Mouse (Mus musculus) ovary, postnatal 10 days (tissue): ENCODE measurements around the gene Lrig1.

Source experiments
- DNase-seq: peaks from one replicate; pipeline ENCODE4 v3.0.0; 2022; ENCODE audit warnings: low spot score

Gene Lrig1

GRCm38 (mm10) chr6:94647574-94648430 is 52.2 kb downstream of the Lrig1 start:
- no peak for DNase-seq

DNA sequence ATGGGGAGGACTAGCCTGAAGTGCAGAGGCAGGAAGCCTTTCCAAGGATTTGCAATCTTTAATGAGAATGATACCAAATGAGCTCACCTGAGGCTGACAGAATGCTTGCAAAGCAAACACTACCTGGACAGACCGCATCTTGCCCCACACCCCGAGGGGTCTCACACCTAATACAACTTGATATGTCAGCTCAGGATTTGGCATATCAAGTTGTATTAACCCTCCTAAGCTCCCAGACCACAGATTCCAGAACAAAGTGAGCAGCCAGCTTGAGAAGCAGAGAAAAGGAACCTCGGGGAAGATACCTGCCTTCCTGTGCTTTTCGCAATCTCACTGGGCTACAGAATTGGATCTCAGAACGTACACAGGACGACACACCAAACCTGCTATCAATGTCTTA is 53.1 kb downstream of the Lrig1 start:
- no peak for DNase-seq

DNA sequence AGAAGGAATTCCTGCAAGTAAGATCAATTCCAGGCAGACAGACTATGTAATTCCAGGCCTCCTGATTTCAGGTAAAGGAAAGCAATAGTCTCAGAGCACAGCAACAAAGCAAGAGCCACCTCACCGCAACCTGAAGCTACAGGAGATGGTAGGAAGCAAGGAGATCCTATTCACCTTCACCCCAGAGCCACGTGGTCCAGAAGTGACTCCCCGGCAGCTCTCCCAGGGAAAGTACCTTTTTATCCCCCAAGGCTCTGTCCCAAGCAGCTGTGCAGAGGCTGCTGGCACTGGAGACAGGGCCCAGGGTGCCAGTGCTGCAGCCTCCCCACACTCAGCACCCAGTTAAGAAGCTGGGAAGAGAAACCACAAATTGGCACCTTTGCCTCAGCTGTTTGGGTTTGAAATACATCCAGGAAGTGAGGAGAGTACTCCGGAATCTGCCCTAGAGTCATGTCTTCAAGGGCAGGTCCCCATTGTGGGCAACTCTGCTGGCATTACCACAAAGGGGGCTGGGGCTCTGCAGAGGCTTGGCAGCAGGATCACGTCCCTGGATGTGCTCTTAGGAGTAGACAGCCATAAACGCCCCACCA is 53.6 kb downstream of the Lrig1 start:
- no peak for DNase-seq

DNA sequence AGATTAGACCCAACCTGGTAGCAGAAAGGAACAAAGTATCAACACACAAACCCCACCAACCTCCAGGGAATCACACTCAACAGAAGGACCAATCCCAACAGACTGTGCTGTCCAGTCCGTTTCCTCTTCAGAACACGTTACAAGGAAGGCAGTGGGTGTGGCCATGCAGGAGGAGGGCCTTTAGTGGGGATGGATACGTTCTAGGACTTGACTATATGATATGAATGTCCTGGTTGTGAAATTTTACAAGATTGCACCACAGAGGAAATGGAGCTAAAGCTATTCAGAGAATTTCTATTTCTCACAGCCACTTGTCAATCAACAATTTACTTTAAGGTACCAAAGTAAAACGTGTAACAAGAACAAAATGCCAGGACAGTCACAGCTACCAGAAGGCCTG is 54.2 kb downstream of the Lrig1 start:
- no peak for DNase-seq

DNA sequence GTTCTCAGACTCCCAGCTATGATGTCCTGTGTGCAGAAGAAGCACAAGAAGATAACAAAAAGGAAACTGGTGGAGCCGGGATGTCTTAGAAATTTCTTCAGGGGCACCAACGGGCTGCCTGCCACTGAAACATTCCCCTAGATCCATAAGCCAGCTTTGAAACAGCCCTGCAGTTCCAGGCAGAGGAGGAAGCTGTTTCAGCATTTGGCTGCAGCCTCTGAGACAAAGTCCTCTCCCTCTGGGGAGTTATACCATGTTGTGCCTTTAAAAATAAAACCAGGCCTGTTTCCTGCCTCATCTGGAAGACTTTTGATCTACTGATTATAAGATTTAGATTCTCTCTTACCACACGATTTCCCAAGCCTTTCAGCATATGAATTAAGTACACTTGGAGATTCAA is 55.3 kb downstream of the Lrig1 start:
- no peak for DNase-seq

DNA sequence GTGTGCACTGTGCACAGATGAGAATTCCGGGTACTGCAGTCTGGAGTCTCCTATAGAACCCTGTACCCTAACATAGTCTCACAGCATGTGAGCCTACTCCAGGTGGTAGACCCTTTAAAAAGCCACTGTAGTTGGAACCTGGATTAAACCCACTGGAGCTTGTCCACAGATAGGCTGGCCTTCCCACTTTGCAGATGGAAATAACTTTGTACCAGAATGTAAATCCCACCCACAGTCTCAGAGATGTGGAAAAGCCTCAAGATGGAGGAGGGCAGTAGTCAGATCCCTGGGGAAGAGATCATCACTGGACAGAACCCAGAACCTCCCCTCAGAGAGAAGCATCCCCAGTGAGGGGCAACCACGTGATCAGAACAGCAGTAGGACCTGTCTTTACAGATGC is 56.0 kb downstream of the Lrig1 start:
- DNase-seq: no peak

- no peak for DNase-seq
Observed at GRCm38 (mm10) chr6:94642048-94642447, 57.9 kb downstream of the Lrig1 start.

GRCm38 (mm10) chr6:94640297-94640696 is 59.7 kb downstream of the Lrig1 start:
- no peak for DNase-seq

DNA sequence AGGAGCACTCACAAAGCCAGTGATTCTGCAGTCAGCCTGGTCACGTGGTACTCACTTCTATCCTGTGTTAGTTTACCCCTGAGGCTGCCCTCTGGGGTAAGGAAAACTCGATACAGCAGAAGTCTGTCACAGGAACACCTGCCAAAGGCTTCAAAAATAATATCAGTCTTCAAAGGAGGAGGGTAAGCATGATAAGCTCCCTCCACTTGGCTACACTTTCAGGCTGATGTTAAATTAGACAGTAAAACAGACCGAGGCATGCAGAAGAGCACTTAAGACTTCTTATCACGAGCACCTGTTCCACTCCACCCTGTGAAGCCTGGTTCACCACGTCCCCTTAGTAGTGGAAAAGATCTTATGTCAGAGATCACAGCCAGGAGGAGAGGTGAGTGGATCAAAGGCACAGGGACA is 62.9 kb downstream of the Lrig1 start:
- DNase-seq: no peak

- DNase-seq: no peak
Observed at GRCm38 (mm10) chr6:94635343-94635742, 64.6 kb downstream of the Lrig1 start.

- no peak for DNase-seq
Observed at GRCm38 (mm10) chr6:94634710-94635109, 65.2 kb downstream of the Lrig1 start.

- DNase-seq: no peak
Observed at GRCm38 (mm10) chr6:94634274-94634673, 65.7 kb downstream of the Lrig1 start.

GRCm38 (mm10) chr6:94631779-94632082 is 68.2 kb downstream of the Lrig1 start:
- DNase-seq: no peak

DNA sequence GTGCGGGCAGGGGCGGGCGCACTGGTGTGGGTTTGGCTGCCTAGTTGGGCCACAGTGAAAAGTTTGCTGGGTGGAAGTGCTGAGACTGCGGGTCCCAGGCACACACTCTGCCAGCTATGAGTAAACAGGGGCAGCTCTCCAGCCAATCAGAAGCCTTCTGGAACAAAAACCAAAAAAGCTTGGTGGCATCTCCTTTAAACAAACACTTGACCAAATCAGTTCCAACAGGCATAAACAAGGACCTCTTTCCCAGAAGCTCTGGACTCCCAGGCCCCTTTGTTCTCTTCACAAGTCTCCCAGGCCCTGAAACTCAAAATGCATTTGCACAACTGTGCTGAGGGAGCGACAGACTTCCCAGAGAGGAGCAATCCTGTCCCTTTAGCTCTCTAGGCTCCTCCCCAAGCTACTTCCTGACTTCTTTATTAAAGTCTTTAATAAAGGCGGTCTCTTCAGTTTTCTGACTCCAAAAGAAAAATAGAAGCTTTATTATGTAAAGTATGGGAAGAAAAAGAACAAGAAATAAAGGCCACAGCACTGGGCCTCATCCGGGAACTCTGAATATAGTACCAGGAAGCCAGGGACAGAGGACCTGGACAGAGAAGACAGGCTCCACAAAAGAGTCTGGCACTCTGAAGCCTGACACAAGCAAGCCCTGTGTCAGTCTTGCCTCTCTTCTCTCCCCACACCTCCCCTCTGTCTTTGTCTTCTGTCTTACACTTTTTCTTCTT is 68.7 kb downstream of the Lrig1 start:
- DNase-seq: no peak

DNA sequence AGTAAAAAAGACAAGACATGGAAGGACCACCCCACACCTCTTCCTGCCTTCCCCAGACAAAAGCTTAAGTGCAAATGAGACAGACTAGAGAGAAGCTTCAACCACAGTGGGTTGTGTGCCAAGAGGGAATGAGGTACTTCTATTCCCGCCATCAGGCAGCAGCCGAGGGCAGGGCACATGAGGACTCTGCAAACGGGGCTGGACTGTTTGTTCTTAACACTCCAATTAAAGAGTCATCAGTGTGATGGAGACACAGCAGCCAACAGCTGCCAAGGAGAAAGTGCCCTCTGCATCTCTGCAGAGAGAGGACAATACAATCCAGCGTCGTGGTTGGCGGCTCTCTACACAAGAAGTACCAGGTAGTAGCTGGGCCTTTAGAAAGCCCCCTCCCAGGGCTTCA is 71.2 kb downstream of the Lrig1 start:
- DNase-seq: no peak

DNA sequence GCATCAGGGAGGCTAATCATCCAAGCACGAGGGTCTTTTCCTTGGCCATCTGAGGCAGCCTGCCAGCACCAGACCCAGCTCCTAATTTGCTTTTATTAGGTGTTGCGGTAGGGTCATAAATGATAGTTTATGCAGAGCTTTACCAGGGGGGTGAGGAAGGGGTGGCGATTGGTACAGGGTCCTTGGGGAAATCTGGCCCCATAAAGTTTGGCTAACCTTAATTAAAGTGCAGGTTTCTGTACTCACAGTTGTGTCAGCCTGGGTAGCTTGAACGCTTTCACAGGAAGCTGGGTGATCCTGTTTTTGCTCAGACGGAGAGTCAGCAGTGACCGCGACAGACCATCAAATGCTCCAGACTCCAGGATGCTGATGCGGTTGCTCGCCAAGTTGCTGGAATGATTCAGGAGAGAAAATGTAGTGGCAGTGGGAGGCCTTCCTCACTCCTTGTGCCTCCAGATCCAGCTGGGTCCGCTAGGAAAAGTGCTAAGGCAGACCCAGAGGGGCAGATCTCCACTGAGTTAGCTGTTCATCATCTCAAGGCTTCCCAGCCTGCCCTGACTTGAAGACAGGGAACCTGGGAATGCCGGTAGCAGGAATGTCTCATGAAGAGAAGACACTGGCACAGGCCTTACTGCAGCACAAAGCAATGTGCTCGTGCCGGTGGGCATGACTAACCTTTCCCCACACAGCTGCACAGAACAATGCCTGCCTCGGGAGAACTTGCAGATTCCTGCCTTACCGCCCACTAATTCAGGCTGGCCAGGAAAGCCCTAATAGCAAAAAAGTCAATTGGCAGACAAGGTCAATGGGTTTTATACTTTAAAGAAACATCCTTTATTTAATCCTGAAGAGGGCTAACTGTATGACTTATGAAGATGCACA is 72.0 kb downstream of the Lrig1 start:
- no peak for DNase-seq

DNA sequence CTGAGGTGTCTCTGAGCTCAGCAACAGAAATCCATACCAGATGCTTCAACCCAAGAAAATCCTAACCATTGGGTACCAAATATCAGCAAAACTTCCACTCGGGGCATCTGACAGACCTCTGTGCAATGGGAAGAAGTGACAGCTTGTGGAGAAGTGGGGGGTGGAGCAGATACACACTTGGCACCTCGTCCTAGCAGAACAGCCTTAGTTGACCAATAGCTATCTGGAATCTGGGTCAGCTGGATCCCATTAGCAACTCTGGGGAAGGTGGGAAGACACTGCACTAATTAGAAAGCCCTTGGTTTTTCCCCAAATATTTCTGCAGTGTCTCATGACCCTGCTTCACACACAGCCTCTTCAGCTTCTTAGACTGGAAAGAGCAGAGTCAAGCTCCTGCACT is 73.2 kb downstream of the Lrig1 start:
- DNase-seq: no peak

GRCm38 (mm10) chr6:94625896-94626295 is 74.1 kb downstream of the Lrig1 start:
- DNase-seq: no peak

GRCm38 (mm10) chr6:94624543-94624942 is 75.4 kb downstream of the Lrig1 start:
- no peak for DNase-seq

GRCm38 (mm10) chr6:94622983-94623382 is 77.0 kb downstream of the Lrig1 start:
- no peak for DNase-seq

DNA sequence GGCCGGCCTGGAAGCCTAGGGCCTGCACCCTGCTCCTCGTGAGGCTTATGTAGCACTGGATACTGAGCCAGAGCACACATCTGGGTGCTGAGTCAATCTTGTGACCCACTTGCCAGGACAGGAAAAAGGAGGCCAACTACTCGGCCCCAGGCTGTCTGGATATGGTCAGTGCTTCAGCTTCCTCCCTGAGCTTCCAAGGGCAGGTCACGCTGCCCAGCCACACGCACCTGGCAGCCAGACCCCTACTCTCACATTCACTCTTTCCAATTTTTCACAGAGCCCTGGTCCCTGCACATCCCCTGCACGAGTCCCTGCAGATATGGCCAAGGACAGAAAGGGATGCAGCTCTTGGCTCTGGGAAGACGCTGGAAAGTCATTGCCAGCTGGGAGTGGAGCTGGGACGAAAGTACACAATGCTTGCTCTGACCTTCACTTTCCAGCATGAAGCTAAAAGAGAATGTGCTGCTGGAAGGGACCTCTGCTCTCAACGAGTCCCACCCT is 79.1 kb downstream of the Lrig1 start:
- DNase-seq: no peak

DNA sequence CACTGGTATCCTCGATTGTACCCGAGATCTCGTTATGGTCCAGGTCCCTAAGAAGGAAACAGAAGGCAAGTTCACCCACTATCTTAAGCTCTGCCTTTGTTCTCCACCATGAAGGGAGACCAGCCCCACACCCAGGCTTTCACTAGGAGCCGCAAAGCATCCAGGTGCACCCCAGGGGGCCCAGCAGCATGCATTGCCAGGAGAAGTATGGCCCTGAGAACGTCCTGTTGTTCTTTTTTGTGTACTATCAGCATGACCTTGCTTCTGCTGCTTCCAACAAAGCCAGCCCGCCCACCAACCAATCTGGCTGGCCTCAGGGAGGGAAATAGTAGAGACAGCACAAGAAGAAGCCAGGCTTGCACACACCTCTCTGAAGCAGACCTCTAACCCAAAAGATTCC is 79.7 kb downstream of the Lrig1 start:
- DNase-seq: no peak
